ENCODE assay signal across 22 mouse cellular contexts in genomic region chr10:40512185-40512584, GRCm38 (mm10). TPM values are rescaled to one million over a fixed set of nuclear protein-coding genes. Genes with fewer than 3 reads are reported as not detected.
"Had no signal": no experiment of that assay in that cellular context is flagged by ENCODE, and none has a peak within 500 bp of the region (broad histone marks: within the 10 kb centered on the region; RNA-seq: fewer than 3 reads in every experiment).

No protein-coding gene starts in this region.

- H3K4me3 ChIP-seq: midbrain, embryonic 13.5 days had no signal

- H3K9ac ChIP-seq: liver, embryonic 14.5 days; midbrain, embryonic 13.5 days had no signal

- H3K36me3 ChIP-seq: midbrain, embryonic 13.5 days had no signal

- DNase-seq: kidney, adult 11 months; kidney, adult 9 months; kidney, postnatal 36 days; layer of hippocampus, adult 9-11 months; layer of hippocampus, postnatal 36 days; lung, adult 2 months; lung, postnatal 10 days; right cerebral cortex, adult 18-20 months; right cerebral cortex, postnatal 25 days; thymus, postnatal 14 days had no signal

- H3K4me2 ChIP-seq: midbrain, embryonic 13.5 days had no signal

- H3K27me3 ChIP-seq: midbrain, embryonic 13.5 days had no signal

- ATAC-seq: midbrain, embryonic 13.5 days had no signal

- H3K27ac ChIP-seq: kidney, postnatal 0 days; liver, embryonic 14.5 days; midbrain, embryonic 13.5 days had no signal

RNA-seq across cellular contexts. Expression of gene Slc22a16, which starts 58.0 kb away (rescaled TPM):
- total RNA-seq: layer of hippocampus, adult 18-20 months; layer of hippocampus, postnatal 36 days; left cerebral cortex, adult 8-10 months; left cerebral cortex, postnatal 25 days; megakaryocyte progenitor cell, adult 5-6 weeks; midbrain, postnatal 0 days had no signal
- polyA plus RNA-seq: kidney, postnatal 0 days; limb, embryonic 14.5 days; liver, embryonic 14.5 days; lung, adult 2 months; midbrain, embryonic 13.5 days; midbrain, postnatal 0 days; neural tube, embryonic 14.5 days; small intestine, adult 2 months; urinary bladder, adult 2 months had no signal
